Mouse (Mus musculus) gastrocnemius, postnatal 25 days (tissue): ENCODE results near the gene Ankrd13c. TPM values are rescaled to one million over a fixed set of nuclear protein-coding genes. Genes with fewer than 3 reads are reported as not detected.

Experiments
- DNase-seq: peaks from one replicate; pipeline ENCODE4 v3.0.0; 2022
- total RNA-seq, 2 experiments: library from RNA; stranded (reverse); gene quantifications; 1 replicate in 1 of 2; 2 replicates in 1 of 2; pipeline ENCODE4 v1.2.3; 2021

The Ankrd13c gene
- total RNA-seq, 2 experiments from 2014 or later = 25.1 to 27.1 TPM

GRCm38 (mm10) chr3:157952716-157953115, 5.7 kb downstream of the Ankrd13c start:
- DNase-seq = no peak

GRCm38 (mm10) chr3:157955466-157955865, 8.4 kb downstream of the Ankrd13c start:
- no peak for DNase-seq

- no peak for DNase-seq
These were observed 9.2 kb downstream of the Ankrd13c start for GRCm38 (mm10) chr3:157956201-157956600.

- no peak for DNase-seq
These were observed 10.3 kb downstream of the Ankrd13c start for GRCm38 (mm10) chr3:157957320-157957719.

- no peak for DNase-seq
These were observed 24.1 kb downstream of the Ankrd13c start for GRCm38 (mm10) chr3:157971151-157971550.

- DNase-seq = no peak
These were observed 26.2 kb downstream of the Ankrd13c start for GRCm38 (mm10) chr3:157973236-157973635.

- DNase-seq = no peak
These were observed 32.6 kb downstream of the Ankrd13c start for GRCm38 (mm10) chr3:157979619-157980018.

GRCm38 (mm10) chr3:157993322-157993721, 46.3 kb downstream of the Ankrd13c start:
- DNase-seq = no peak

- DNase-seq = no peak
These were observed 48.7 kb downstream of the Ankrd13c start for GRCm38 (mm10) chr3:157995726-157996125.

- no peak for DNase-seq
These were observed 51.8 kb downstream of the Ankrd13c start for GRCm38 (mm10) chr3:157998742-157999369.

GRCm38 (mm10) chr3:158008647-158009046, 61.6 kb downstream of the Ankrd13c start:
- DNase-seq = no peak

GRCm38 (mm10) chr3:158009762-158010320, 62.8 kb downstream of the Ankrd13c start:
- DNase-seq = no peak

- DNase-seq = peak; percentile 76
These were observed 84.4 kb downstream of the Ankrd13c start for GRCm38 (mm10) chr3:158031371-158031925.

- no peak for DNase-seq
These were observed 85.1 kb downstream of the Ankrd13c start for GRCm38 (mm10) chr3:158032106-158032505.

- no peak for DNase-seq
These were observed 88.8 kb downstream of the Ankrd13c start for GRCm38 (mm10) chr3:158035866-158036265.

- peak; percentile 90 for DNase-seq
These were observed 89.4 kb downstream of the Ankrd13c start, which contains the start of the genes Srsf11 and Lrrc40 for GRCm38 (mm10) chr3:158036329-158036988. Gene Srsf11 (minus strand): TSS chr3:158036639. Gene Lrrc40 (plus strand): TSS chr3:158036662.

GRCm38 (mm10) chr3:158038106-158038505, 91.1 kb downstream of the Ankrd13c start:
- DNase-seq = no peak

GRCm38 (mm10) chr3:158040755-158041154, 93.7 kb downstream of the Ankrd13c start:
- no peak for DNase-seq

- no peak for DNase-seq
These were observed 102.5 kb downstream of the Ankrd13c start for GRCm38 (mm10) chr3:158049508-158049907.
